Mouse (Mus musculus): ENCODE data around the gene Myo6.
"Not testable (repeated sequence)": the region's sequence is repeated elsewhere in the genome, so short reads cannot be mapped to it uniquely, and the experiment has no call there.

Gene Myo6

DNA sequence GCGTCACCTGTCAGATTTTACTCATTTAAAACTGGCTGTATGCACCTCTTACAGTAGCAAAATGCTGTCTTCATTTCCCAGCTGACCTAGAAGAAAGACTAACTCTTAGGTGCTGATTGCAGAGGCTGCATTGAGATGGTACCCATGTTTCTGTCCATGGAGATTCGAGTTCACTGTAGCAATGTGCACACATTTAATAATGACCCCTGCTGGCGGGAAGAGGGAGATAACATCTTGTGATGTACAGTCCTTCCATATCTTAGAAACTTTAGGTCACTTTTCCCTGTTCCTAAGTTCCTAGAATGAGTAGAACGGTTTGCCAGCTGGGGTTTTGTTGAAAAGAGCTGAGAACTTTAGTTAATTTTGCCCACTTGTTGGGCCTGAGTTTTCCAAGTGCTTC is 138.7 kb downstream of the Myo6 start:
- no peak for DNase-seq (ENCODE audit: low spot score)

DNA sequence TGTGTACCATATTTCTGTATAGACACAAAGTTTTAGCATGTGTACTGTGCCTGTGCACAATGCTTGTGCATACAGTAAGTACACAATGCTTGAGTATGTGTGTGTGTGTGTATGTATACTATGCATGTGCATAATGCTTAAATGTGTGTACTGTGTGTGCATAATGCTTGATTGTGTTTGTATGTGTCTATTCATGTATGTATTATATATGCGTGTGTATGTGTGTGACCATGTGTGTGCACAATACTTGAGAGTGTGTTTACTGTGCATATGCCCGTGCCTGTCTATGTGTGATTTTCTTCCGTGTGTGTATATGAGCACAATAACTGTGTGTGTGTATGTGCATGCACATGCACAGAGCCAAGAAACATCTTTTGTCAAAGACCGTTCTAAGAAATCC is 141.6 kb downstream of the Myo6 start:
- DNase-seq (ENCODE audit: low spot score): no peak

DNA sequence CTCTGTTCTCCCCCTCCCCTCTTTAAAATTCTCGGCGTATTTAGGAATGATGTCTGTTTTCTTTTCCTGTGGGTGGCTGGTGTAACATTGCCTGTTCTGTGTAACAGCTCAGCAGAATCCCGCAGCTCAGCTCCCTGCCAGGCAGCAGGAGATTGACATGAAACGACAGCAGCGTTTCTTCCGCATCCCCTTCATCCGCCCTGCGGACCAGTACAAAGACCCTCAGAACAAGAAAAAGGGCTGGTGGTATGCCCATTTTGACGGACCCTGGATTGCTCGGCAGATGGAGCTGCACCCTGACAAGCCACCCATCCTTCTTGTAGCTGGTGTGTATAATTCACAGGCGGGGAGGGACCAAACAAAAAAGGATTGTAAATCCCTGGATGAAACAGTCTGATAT is 142.0 kb downstream of the Myo6 start:
- no peak for DNase-seq (ENCODE audit: low spot score)

DNA sequence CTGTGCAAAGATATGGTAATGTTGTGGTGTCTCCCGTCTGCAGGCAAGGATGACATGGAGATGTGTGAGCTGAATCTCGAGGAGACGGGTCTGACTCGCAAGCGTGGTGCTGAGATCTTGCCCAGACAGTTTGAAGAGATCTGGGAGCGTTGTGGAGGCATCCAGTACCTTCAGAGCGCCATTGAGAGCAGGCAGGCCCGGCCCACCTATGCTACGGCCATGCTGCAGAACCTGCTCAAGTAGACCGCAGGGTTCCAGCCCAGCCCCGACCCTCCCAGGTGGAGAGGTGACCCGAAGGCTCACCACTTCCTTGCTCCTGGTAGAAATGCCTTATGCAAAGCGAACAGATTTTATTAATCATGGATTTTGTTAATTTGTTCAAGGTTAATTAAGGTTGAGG is 142.8 kb downstream of the Myo6 start:
- no peak for DNase-seq (ENCODE audit: low spot score)

DNA sequence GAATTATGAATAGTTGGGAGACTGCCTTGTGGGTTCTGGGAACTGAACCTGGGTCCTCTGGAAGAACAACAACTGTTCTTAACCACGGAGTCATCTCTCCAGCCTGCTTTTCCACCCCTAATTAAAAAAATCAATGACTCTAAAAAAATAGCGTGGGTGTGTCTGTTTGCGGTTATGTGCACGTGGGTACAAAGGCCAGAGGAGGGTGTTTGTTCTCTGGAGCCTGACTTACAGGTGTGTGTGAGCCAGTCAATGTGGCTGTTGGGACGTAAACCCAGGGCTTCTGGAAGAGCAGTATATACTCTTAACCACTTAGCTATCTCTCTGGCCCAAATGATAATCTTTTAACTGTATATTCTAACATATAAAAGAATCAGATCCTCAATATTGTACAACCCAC is 148.8 kb downstream of the Myo6 start:
- no peak for DNase-seq (ENCODE audit: low spot score)

DNA sequence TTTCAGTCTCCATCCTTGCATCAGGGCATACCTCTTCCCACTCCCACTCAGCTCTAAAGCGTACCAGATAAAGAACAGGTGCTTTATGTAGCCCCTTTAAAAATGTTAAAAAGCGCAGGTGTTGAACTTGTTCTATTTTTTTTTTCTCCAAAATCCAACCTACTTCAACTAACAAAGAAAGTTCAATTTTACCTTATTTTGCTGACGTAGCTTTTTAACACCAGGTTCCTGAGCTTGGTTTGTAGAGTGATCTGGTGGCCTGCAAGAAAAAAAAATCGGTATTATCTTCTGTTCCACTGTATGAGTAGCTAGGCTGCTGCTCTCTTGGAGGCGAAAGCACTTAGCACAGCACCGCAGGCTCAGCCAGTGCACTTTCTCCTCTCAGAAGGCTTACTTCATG is 151.1 kb downstream of the Myo6 start:
- DNase-seq (ENCODE audit: low spot score): no peak

DNA sequence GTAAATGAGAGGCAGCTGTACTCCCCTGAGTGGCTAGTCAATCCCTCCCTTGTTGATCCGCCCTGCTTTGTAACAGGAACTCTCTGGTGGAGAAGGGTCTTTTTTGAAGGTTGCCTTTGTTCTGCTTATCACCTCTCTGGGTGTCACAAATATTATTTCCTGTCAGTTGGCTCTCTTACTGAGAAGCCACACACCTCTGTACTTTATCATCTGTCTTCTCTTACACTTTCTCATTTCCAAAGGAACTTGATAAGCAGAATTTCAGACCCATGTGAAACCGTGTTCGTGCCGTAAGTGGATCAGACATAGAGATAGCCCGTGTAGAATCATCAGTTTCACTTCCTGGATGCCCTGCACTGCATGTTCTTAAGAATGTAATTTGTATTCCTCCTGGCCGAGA is 153.2 kb downstream of the Myo6 start:
- no peak for DNase-seq (ENCODE audit: low spot score)

DNA sequence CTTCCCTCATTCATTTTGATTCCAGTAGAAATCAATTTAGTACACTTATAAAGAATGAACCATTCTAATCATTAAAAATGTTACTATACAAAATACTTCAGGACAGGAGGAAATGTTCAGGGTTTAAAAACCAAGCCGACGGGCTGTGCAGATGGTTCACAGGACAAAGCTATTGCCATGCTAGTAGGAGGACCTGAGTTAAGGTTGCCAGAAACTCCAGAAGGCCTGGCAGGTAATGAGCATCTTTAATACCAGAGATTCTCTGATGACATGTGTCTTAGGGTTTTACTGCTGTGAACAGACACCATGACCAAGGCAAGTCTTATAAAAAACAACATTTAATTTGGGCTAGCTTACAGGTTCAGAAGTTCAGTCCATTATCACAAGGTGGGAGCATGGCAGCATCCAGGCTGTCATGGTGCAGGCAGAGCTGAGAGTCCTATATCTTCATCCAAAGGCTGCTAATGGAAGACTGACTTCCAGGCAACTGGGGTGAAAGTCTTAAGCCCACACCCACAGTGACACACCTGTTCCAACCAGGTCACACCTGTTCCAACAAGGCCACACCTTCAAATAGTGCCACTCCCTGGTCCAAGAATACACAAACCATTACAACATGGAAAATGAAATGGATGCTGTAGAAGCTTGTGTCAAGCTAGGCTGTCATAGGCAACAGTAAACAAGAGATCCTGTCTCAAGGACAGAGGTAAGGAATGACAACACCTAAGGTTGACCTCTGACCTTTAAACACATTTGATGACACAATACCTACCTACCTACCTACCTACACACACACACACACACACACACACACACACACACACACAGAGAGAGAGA is 156.4 kb downstream of the Myo6 start:
- not testable (repeated sequence) for DNase-seq (ENCODE audit: low spot score)

DNA sequence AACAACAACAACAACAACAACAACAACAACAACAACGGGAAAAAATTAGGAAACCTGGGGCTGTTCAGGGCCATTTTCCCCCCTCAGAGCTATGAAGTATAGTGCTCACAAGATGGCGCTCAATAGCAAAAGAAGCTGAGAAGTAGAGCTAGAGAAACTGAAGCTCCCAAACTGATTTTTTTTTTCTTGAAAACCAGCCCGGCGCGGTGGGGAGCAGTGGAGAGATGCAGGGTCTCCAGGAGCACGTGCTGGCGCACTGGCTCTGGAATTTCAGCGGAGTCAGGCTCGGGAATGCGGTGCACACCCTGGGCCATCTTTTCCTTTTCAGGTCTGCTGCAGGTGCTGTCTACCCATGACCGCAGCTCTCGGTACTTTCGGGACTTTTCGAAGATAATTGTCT is 167.3 kb downstream of the Myo6 start:
- peak; percentile 24 for DNase-seq (ENCODE audit: low spot score)

DNA sequence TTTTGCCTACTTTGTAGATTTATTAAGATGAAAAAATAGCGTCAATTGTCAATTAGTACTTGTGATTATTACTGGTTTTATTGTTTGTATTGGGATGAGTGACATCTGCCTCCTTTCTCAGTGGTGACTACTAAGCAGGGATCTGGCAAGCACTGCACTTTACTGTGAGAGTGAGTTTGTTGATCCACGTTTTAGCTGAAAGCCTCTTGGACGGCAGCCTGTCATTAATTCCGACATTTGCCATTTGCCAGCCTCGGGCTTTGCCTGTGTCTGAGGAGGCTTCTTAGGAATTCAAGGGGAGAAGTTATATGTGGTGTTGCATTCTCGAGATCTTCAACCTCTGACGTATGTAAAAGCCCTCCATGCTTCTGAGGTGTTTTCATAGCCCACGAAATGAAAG is 168.6 kb downstream of the Myo6 start:
- DNase-seq (ENCODE audit: low spot score): peak; percentile 5

DNA sequence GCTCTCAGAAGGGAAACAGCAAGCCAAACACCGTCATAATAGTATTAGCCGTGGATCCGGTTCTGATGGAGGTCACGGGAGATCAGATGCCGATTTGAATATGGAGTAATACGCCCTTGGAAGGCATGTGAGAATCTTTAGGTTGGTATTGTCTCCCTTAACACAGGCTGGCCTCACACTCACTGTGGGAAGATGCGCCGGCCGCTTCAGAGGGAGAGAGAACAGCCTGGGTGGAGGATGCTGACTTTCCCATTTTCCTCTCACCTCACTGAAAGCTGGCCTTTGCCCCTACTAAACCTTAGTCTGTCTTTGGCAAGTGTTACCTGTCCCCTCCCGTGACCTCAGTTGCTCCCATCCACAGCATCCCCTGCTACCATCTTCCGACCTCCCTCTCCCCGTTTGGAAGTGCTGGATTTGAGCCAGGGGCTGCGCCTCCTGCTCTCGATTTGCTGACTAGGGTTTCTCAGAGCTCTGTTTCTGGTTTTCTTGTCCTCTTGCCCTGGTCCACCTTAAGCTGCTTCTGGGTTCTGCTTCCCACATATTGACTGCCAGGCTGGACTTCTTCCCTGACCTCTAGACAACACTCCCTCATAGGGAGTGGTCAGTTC is 169.3 kb downstream of the Myo6 start:
- no peak for DNase-seq (ENCODE audit: low spot score)

DNA sequence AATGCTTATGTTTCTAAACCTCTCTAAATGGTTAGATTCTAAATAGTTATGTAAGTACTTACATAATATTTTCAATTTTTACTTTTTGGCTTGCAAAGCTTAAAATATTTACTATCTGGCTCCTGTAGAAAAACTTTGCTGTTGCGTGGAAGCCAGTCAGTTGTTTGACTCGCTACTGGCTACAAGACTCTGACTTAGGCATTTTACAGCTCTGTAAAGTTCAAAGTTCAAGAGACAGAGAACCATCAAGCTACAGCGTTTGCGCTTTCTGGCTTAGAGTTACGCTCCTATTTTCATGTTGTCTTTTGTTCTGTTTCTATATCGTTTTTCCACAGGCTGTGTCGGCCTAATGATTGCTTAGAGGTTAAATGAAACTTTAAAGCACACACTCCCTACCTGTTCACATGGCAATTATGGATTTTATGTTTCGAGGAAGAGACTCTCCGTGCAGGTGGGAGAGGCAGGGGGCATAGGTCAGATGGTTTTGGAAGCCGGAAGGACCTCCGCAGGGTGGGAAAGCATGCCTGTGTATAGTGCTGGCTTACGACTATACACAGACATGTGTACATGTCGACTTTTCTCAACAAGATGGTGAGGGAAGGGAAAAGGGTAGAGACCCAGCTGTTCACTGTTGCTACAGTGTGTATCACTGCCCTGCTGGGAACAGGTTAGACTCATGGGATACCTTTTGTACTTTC is 171.0 kb downstream of the Myo6 start:
- no peak for DNase-seq (ENCODE audit: low spot score)

DNA sequence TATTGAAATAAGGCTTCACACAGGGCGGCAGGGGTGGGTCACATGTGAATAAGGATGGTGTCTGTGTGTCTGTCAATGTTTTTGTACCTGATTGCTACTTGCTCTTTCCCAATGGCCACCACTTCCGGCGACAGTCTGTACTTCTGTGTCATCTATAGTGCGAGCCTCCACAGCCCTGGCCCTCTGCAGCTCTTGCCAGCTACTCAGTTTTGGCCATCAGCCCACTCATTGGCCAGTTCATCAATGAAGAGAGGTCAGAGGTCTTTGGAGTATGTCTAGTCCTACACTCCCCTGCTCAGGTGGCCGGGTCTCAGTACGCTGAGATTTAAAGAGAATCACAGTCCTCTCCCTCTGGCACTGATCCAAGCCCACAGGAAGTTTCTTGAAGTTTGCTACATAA is 173.2 kb downstream of the Myo6 start:
- no peak for DNase-seq (ENCODE audit: low spot score)

DNA sequence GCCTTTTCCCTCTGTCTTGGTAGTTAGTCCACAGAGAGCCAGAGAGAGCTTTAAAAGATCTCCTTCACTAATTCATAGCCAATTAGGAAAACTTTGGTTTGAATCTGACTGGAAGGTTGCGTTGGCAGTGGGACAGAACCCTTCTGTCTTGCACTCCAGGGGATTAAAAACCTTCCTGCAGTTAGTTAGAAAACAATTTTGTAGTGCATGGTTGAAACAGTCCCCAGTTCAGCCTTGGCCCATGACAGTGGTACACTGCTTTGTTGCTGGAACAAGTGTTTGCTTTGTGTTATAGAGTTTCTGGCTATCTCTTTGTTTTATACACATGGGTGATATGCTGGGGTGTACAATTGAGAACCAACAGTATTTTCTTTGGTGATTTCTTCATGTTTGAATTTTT is 176.1 kb downstream of the Myo6 start:
- no peak for DNase-seq (ENCODE audit: low spot score)

DNA sequence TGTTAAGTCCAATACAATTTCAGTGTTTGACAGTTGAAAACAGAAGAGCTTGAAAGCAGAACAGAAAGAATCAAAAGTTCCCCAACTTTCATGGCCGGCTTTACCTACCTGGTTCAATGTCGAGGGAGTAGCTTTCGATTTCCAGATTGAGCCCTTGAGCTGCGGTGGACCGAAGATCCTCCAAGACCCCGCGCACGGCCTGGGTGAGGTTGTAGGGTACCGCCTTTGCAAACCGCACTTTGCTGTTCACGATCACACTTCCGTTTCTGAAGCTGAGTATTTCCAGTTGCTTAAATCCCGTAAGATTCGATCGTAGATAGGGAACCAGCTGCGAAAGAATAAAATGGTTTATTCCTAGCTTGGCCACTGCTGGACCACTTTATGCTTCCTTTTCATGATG is 176.9 kb downstream of the Myo6 start:
- no peak for DNase-seq (ENCODE audit: low spot score)

DNA sequence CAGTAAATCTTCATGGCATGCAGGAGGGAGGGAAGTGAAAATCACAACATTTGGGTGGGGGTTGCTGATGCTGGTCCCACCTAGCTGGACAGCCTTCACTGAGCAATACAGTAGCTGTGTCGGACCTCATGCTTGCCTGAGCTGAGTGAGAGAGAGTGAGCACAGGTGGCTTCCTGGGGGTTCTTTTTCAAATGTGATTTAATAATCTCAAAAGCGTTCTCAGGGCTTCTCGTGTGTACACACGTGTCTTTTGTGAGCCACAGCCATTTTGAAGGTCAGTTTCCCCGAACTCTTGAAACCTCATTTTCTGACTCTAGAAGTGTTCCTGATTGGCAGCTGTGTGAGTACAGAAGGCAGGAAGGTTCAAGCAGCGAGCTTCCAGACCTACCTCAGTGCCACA is 177.7 kb downstream of the Myo6 start:
- no peak for DNase-seq (ENCODE audit: low spot score)

DNA sequence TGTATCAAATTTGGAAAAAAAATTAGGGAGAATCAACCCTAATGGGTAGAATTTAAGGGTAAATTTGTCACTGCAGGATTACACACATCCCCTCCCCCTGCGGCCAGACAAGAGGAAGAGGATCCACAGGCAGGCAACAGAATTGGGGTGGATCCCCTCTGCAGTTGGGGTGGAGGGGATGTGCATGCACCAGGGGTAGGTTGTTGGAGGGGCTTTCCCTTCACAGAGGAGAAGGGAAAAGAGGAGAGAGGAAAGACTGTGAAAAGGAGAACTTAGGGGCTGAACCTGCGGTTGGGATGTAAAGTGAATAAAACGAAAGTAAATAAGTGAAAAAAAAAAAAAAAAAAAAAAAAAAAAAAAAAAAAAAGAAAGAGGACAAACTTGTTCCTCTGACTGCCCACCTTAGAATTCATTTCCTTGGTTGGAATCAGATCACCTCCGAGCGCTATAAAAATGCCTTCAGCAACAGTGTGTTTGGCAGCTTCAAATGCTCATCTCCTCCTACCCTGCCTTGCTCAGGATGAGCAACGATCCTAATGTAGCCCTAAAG is 179.7 kb downstream of the Myo6 start:
- DNase-seq (ENCODE audit: low spot score): no peak

DNA sequence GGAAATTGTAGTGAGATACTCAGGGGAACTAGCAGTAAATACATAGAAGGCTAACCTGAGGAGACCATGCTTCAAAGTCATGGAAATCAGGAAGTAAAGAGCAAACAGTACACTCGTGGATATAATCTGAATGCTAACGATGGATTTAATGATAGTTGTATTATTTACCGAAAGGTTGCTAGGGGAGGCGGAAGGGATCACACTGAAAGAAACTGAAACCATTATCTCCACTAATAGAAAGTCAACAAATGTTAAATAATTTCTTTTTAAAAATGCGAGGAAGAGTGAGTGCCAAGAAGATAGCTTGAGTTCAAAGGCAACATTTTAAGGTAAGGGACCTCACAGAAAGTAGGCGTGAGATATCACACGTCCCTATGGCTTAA is 186.5 kb downstream of the Myo6 start:
- DNase-seq (ENCODE audit: low spot score): no peak

DNA sequence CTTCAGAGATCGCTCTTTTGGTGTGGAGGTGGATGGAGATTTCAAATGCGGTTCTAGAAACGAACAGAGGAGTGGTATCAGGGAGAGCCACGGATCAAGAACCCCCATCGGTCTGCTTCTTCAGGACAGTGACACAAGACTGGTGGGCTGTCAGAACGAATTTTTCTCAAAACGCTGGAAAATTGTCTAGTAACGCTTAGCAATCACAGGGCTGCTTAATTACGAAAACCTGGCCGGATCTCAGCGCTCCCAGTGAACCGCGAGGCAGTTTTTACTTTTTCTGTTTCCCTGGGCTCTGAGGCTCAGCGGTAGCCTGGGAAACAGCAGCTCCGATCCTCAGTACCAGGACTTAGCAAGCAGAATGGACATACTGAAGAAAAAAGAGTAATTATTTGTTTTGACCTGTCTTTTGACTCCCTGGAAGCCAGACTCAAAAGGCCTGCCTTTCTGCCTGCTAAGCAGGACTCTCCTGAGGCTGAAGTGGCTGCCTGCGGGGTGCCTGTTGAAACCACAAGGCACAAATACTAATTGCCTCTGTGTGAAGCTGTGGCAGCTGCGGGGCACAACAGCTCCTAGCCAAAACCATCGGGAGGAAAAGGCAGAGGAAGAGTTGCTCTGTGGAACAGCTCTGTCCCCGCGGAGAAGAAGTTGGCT is 187.0 kb downstream of the Myo6 start:
- DNase-seq (ENCODE audit: low spot score): no peak

DNA sequence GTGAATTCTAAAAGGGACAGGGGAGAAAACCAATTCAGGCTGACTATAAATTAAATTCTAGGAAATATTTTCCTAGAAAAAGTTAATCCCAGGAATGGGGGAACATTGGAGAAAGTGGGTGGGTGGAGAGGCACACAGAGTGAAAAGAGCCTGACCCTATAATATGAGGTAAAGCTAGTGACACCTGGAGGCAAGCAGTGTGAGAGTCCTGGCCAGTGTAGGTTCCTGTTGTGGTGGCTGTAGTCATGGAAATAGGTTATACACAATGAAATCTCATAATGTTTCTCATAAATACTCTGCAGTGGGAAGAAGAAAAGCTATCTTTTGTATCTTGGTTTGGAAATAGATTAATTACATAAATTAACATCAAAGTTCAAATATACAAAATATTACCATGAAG is 195.2 kb downstream of the Myo6 start:
- DNase-seq (ENCODE audit: low spot score): no peak
